Mouse (Mus musculus) gastrocnemius, adult 2 months (tissue): ENCODE results near the gene Calr. TPM values are rescaled to one million over a fixed set of nuclear protein-coding genes. Genes with fewer than 3 reads are reported as not detected.

ENCODE experiments used
- DNase-seq: peaks from one replicate; pipeline ENCODE4 v3.0.0; 2022
- H3K27ac ChIP-seq: fragments of 200-600 bp; 2 replicates; pipeline ENCODE4 v1.8.1; 2022; ENCODE audit warnings: mild to moderate bottlenecking
- H3K4me3 ChIP-seq: fragments of 200-600 bp; 2 replicates; pipeline ENCODE4 v1.8.1; 2022; ENCODE audit warnings: mild to moderate bottlenecking, moderate library complexity
- CTCF ChIP-seq: fragments of 200-600 bp; IDR thresholded peaks from 2 replicates; pipeline ENCODE4 v1.8.1; 2022; ENCODE audit warnings: antibody characterized with exemption, mild to moderate bottlenecking, moderate library complexity
- intact Hi-C: fragments of 180-260 bp; cut with DNase I; formaldehyde crosslinking; loops from one replicate; pipeline ENCODE4 v1.15.1; 2025
- total RNA-seq, 2 experiments: library from RNA; stranded (reverse); gene quantifications; 2 replicates each; pipeline ENCODE4 v1.2.3; 2021

Calr gene
- total RNA-seq, 2 experiments from 2014 or later, result 149 to 205 TPM

DNA sequence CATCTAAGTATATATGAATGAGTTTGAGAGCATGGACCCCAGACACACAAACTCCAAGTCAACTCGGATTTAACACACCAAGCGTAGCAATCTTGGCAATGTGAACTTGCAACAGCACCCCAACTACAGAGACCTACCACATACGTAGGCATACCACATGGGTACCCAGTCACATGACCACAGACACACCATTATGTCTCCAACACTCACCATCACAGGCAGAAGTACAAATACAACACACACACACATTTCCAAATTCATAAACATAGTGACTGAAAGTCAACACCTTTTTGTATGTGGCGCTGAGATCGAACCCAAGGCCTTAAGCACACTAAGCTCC, 36.8 kb downstream of the Calr start:
- TF ChIP-seq CTCF, result no peak
- H3K4me3 ChIP-seq, result no peak overlapping the region
- intact Hi-C loops, result loop anchor here (5.0 kb wide), 1 partner anchor 218 kb away; no protein-coding TSS in a partner anchor
- H3K27ac ChIP-seq, result peak overlapping the region; percentile 62; the same call in 1 of the 2 replicates
- no peak for DNase-seq

DNA sequence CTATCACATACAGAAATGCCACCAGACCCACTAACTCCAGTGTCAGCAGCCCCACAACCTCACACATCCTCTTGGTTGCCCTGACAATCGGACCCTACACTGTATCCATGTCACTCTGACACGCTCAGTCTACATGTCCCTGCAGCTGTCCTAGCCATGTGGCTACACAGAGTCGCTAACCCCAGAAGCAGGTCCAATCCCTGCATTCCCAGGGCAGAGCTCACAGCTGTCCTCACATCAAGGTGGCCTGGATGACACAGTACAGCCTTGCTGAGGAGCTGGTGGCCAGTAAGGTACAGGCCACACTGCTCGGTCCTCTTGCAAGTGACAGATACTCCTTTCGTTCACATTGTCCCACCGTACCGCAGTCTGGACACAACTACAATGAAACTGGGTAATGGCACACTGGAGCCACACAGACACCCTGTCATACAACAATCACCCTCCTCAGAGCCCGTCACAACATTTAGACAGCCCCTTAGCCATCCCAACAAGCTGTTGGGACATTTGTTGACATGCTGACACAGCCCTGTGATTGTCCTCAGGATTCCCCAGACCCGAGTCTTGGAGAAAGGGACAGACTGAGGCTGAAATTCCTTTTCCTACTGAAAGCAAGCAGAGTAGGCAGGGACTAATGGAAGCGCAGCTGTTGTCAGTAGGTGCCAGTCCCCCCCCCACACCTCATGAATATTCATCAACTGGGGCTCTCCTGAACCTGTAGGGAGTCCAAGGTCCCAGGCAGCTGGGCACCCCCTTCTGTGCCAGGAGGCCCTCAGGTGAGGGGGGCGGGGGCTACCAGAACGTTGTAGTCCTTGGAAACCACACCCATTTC, 37.4 kb downstream of the Calr start:
- intact Hi-C loops, result no loop called here
- TF ChIP-seq CTCF, result no peak
- no peak for DNase-seq
- no peak overlapping the region for H3K4me3 ChIP-seq
- peak overlapping the region; percentile 62 for H3K27ac ChIP-seq

DNA sequence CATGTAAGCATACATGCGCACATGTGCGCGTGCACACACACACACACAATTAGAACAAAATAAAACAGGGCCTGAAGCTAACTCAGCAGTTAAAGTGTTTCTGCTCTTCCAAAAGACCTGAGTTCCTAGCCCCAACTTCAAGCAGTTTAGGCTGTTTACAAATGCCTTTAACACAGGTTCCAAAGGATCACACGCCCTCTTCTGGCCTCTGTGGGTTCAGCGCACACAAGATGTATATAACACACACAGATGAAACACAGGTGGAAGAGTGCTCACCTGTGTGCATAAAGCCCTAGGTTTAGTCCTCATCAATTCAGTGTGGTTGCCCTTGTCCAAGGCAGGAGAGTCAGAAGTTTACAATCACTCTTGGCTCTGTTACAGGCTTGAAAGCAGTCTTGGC, 40.7 kb downstream of the Calr start:
- intact Hi-C loops, result no loop called here
- no peak for DNase-seq
- no peak; the same call in 1 of the 2 replicates for TF ChIP-seq CTCF
- Histone ChIP-seq H3K4me3 (no peak overlapping the region), H3K27ac (no peak overlapping the region)

GRCm38 (mm10) chr8:84799999-84800831, 46.5 kb downstream of the Calr start, which contains the start of gene Nfix:
Gene Nfix, minus strand, starts transcription at chr8:84800344.
- TF ChIP-seq CTCF, result no peak
- peak; percentile 89 for DNase-seq
- H3K27ac ChIP-seq, result peak within 1 kb of the TSS; percentile 96
- intact Hi-C loops, result loop anchor here (2.0 to 5.0 kb wide), 3 partner anchors 25 to 63 kb away; no protein-coding TSS in a partner anchor
- peak within 1 kb of the TSS; percentile 91 for H3K4me3 ChIP-seq

DNA sequence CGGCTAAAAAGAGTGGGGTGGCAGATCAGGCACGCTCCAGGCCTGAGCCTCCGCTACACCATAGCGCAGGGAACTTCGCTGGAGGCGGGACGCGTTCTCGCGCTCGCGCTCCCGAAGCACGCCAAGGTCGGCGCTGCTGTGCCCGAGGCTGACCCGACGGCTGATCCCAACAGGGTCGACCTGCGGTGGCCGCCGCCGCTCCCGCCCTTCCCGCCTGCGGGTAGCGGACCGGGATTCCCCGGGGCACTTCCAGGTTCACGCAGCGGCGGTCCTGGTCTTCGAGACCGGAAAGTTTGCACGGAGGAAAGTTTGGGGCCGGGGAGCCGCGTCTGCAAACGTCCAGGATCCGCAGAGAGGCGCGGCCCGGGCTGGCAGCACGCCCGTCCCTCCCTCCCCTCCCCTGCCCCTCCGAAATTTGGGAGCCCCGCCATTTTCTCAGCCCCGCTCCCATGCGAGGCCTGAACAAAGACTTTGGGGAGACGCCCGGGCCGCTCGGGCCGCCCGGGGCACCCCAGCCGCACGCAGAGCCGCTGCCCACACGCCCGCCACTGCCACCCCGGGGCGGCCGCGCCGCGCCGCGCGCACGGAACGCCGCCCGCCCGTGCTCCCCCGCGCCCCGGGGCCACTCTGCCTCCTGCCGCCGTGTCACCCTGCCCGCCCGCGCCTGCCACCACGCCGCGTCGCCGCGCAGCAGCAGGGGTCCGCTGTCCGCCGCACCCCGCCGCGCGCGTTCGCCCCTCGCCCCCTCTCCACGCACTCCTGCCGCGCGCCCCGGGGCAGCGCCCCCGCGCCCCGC, 47.4 kb downstream of the Calr start:
- Histone ChIP-seq H3K27ac (peak overlapping the region; percentile 96), H3K4me3 (peak overlapping the region; percentile 91)
- peak; percentile 7; the same call in 1 of the 2 replicates for TF ChIP-seq CTCF
- DNase-seq, result peak; percentile 86
- intact Hi-C loops, result loop anchor here (2.0 to 5.0 kb wide), 3 partner anchors 25 to 63 kb away; no protein-coding TSS in a partner anchor

DNA sequence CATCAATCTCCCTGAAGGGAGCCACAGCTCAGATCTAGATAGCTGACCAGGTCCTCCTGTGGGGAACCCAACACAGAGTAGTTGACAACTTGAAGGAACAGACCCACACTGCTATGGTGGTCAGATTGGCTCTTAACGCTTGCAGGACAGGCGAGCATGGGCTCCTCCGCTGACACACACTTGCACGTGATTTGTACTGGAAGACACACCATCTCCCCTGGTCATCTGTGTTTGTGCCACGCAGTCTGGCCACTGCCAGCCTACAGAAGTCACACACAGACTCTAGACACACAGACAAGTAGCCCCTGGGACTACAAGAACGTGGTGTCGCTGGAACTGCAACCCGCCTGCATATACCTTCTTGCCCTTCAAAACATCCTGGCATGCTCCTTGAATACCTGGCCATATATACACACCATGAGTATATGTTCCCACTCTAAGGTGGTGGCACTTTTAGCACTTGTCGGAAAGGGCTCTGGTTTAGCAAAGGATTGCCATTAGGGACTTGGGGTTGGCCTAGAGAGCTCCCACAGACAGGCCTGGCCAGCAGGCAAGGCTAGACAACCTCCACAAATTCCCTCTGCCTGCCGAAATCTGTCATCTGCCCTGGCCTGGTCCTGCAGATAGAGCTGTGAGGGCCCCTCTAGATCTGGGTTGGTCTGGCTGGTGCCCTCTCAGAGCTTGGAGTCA, 48.1 kb downstream of the Calr start:
- intact Hi-C loops, result loop anchor here (2.0 to 5.0 kb wide), 3 partner anchors 24 to 62 kb away; no protein-coding TSS in a partner anchor
- TF ChIP-seq CTCF, result no peak
- peak overlapping the region; percentile 96 for H3K27ac ChIP-seq
- H3K4me3 ChIP-seq, result peak overlapping the region; percentile 91
- no peak for DNase-seq

DNA sequence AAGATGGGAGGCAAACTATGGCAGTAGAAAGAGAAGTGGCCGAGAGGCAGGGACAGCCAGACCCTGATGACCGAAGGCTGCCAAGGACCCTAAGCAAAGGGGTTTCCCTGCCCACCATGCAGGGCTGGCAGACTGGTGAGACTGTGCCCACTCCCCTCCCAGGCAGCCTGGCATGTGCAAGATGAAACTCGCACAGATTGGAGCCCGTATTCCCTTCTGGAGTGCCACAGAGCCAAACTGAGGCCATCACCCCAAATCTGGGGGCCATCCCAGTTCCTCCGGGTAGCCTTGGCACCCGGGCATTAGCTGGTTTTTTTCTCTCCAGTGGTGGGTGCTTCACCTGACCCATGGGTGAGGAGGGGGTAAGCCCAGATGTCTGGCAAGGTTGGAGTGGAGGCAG, 48.8 kb downstream of the Calr start:
- H3K27ac ChIP-seq, result peak overlapping the region; percentile 96
- intact Hi-C loops, result loop anchor here (2.0 to 5.0 kb wide), 3 partner anchors 23 to 61 kb away; no protein-coding TSS in a partner anchor
- H3K4me3 ChIP-seq, result peak overlapping the region; percentile 91
- DNase-seq, result no peak
- TF ChIP-seq CTCF, result no peak

DNA sequence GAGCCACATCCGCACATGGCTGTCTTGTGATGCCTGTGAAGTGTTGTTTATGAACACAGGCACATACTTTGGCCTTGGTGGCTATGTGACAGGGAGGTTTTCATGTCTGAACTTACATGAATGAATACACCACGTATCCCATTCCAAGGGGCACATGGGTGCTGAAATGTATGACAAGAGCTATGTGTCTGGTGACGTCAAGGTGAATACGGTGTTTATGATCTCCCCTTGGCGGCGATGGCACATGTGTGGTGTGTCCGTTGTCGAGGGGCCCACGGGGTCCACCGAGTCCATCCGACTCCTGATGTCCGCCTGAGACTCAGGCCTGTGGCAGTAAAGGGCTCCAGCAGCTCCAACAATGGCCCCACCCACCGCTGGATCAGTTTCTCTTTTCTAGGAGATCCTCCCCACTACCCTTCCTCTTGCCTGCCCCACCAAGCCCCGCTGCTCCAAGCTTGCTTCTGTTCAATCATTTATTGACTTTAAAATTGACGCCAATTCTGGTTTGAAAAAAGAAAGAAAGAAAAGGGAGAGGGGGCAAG, 49.4 kb downstream of the Calr start:
- peak overlapping the region; percentile 91 for H3K4me3 ChIP-seq
- TF ChIP-seq CTCF, result no peak
- H3K27ac ChIP-seq, result peak overlapping the region; percentile 96
- intact Hi-C loops, result loop anchor here (5.0 kb wide), 1 partner anchor 35 kb away; no protein-coding TSS in a partner anchor
- DNase-seq, result peak; percentile 58

DNA sequence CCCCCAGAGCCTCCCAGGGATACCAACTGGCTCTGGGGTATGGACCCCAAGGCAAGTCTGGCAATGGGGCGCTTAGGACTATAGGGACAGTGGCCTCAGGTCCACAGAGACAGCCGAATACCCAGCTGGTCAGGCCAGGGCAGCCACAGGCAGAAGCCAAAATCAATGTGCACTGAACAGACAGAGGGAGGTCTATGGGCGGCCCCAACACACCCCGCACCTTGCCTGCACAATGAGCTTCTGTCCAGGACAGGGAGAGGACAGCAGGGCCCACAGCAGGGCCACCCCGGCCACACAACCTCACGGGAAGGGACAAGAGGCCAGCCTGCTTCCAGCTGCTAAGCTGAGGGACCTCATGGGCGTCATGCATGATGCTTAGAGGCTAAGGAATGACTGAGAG, 52.2 kb downstream of the Calr start:
- no peak for TF ChIP-seq CTCF
- H3K27ac ChIP-seq, result peak overlapping the region; percentile 96
- no peak for DNase-seq
- peak overlapping the region; percentile 63 for H3K4me3 ChIP-seq
- intact Hi-C loops, result no loop called here

DNA sequence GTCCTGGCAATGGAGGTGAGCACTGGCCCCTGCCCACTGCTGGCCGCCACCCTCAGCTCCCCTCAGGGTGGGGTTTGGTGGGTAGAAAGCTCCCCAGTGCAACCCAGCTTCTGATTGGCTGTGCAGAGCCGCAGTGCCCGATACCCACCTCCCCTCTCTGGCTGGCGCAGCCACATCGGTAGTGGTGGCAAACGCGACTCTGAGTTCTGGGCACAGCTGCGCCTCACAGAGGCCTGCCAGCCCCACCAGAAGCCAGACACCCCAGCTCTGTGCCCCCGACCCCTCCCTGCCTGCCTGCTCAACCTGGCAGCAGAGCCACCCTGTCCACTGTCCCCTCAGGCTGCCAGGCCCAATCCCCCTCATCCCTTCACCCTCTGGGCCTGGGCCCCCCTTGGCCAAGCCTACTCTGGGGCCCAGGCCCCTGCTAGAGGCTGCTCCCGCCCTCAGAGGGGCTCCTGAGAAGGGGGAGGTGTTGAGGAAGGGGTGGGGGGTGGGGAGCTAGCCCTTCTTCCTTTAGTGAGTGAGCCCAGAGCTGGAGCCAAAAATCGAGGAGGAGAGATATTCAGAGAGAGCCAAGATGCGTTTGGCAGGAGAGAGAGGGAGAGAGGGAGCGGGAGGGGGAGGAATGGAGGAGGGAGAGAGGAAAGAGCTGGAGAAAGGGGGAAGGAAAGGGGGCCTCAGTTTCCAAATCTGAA, 52.8 kb downstream of the Calr start:
- TF ChIP-seq CTCF, result no peak
- intact Hi-C loops, result no loop called here
- DNase-seq, result peak; percentile 86
- H3K4me3 ChIP-seq, result peak overlapping the region; percentile 63
- peak overlapping the region; percentile 96 for H3K27ac ChIP-seq

DNA sequence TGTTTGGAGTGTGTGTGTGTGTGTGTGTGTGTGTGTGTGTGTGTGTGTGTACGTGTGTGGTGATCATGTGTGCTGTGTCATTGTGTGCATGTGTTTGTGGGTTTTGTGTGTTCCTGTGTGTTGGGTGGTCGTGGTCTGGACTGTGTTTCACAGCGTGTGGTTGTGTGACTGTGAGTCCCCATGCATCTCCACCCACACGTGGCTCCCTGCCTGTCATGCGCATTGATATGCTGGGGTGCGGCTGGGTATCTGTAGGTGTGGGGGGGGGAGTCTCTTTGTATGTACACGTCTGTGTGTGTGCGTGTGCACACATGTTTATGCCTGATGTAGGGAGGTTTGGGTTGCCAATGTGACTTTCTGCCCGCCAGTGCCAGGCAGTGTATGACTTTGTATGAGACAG, 53.6 kb downstream of the Calr start:
- DNase-seq, result no peak
- no peak for TF ChIP-seq CTCF
- Histone ChIP-seq H3K4me3 (peak overlapping the region; percentile 63), H3K27ac (peak overlapping the region; percentile 96)
- intact Hi-C loops, result no loop called here
